Mouse (Mus musculus): ENCODE results near the gene Immp2l. TPM values are rescaled to one million over a fixed set of nuclear protein-coding genes. Genes with fewer than 3 reads are reported as not detected.
A peak's percentile ranks its signal among the peaks of the same experiment; 100 is the strongest.

The Immp2l gene
- polyA plus RNA-seq, 1 experiment from 2014 or later = 10.7 TPM

DNA sequence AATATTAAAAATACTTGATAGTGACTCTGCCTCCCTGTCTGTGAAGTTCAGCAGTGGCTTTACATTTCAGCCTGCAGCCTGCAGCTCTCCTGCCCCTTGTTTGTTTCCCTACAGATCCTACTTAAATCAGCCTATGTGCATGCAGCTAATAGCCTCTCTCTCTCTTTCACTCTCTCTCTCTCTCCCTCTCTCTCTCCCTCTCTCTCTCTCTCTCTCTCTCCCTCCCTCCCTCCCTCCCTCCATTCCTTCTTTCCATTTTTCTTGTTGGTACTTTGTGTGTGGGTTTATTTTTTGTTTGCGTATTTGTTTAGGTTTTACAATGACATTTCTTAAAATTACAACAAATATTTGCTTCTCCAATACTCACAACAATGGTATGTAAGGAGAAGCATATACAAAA is 462.4 kb downstream of the Immp2l start, which contains the start of gene Lrrn3:
Lrrn3 (minus strand) TSS at position 101 of the 400 bp plus-strand sequence.
- Histone ChIP-seq H3K36me3 (replicated peaks) (no peaks in the 10 kb centered on the region), H3K9me3 (no peaks in the 10 kb centered on the region), H3K27me3 (replicated peaks; ENCODE audit: low read depth, poor library complexity, severe bottlenecking) (no peaks in the 10 kb centered on the region), H3K27ac (replicated peaks) (peak within 1 kb of the TSS; percentile 81), H3K4me1 (peaks cover 35% of the 10 kb centered on the region), H3K4me3 (peak within 1 kb of the TSS; percentile 49)
- DNase-seq (ENCODE audit: low spot score) = no peak
- 91% methylated on average over 1 of the region's 1 CpGs for WGBS

DNA sequence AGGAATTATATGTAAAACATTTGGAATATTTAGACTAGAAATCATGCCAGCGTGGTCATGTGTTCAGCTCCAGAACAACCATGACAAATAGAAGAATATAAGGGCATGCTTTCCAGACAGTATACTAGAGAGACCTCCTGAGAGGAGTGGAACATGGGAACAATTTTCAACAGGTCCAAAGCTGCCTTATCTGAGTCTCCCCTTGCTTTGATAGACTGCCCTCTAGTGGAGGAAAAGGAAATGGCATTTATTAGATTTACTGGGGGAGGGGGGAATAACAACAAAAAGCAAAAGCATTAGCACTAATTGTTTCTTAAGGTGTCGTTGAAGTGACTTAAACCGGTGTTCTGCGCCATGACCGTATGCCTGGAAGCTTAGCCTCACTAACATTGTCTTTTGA is 463.1 kb downstream of the Immp2l start:
- Histone ChIP-seq H3K27me3 (replicated peaks; ENCODE audit: low read depth, poor library complexity, severe bottlenecking) (no peaks in the 10 kb centered on the region), H3K27ac (replicated peaks) (no peak overlapping the region), H3K4me1 (peaks cover 35% of the 10 kb centered on the region), H3K4me3 (no peak overlapping the region), H3K36me3 (replicated peaks) (no peaks in the 10 kb centered on the region), H3K9me3 (no peaks in the 10 kb centered on the region)
- no peak for DNase-seq (ENCODE audit: low spot score)
- WGBS = 32% methylated on average over 5 of the region's 5 CpGs

DNA sequence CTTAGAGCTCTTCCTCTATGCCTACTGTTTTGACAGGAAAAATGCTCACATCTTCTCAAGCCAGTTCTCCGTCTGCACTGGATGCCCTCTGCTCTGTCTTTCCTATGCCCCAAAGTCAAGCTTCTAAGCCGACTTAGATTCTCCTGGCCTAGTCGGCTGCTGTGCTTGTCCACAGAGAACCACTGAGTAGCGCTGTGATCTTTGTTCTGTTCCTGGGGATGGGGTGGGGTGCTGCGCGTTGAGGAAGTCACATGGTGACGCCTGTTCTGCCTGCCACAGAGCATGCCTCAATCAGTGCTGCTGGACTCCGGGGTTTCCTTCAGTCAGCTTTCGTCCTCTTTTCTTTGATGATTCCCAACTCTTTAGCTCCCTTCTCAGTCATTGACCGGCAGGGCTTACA is 470.7 kb downstream of the Immp2l start:
- Histone ChIP-seq H3K4me3 (no peak overlapping the region), H3K9me3 (no peaks in the 10 kb centered on the region), H3K27ac (replicated peaks) (no peak overlapping the region), H3K4me1 (peaks cover 6% of the 10 kb centered on the region; the same call in 1 of the 2 replicates), H3K36me3 (replicated peaks) (no peaks in the 10 kb centered on the region), H3K27me3 (replicated peaks; ENCODE audit: low read depth, poor library complexity, severe bottlenecking) (no peaks in the 10 kb centered on the region)
- DNase-seq (ENCODE audit: low spot score) = peak; percentile 40
- whole genome bisulfite sequencing = 41% methylated on average over 10 of the region's 10 CpGs

DNA sequence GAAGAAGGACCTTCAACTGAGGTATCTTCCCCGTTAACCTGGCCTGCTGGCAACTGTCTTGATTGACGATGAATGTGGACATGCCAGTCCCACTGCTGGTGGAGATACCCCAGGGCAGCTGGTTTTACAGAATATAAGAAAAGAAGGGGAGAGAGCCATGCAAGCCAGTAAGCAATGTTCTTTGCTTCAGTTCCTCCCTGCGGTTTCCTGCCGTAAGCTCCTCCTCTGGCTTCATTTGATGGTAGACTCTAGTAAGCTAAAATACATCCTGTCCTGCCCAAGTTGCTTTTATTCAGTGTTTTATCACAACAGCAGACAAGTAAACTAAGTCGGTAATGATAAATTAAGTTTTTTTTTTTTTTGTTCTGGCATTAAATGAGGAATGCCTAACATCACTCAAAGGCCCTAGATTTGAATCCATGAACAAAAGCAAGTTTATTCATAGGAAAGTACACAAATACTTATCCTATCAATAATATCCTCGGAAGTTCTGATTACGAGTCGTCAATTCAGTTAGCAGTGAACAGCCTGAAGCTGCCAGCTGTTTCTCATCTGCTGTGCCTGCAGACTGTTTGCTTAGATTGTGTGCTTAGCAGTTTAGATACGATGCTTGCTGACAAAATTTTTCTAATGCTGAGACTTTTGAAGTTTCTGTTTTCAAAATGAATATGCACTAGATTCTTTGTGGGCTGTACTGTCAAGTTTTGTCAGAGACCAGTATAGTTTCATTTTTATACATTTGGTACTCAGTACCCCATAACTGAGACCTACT is 476.3 kb downstream of the Immp2l start:
- Histone ChIP-seq H3K4me3 (no peak overlapping the region), H3K4me1 (peaks cover 7% of the 10 kb centered on the region; the same call in 1 of the 2 replicates), H3K27ac (replicated peaks) (no peak overlapping the region), H3K27me3 (replicated peaks; ENCODE audit: low read depth, poor library complexity, severe bottlenecking) (no peaks in the 10 kb centered on the region), H3K36me3 (replicated peaks) (no peaks in the 10 kb centered on the region), H3K9me3 (no peaks in the 10 kb centered on the region)
- WGBS = 60% methylated on average over 9 of the region's 9 CpGs
- DNase-seq (ENCODE audit: low spot score) = no peak

DNA sequence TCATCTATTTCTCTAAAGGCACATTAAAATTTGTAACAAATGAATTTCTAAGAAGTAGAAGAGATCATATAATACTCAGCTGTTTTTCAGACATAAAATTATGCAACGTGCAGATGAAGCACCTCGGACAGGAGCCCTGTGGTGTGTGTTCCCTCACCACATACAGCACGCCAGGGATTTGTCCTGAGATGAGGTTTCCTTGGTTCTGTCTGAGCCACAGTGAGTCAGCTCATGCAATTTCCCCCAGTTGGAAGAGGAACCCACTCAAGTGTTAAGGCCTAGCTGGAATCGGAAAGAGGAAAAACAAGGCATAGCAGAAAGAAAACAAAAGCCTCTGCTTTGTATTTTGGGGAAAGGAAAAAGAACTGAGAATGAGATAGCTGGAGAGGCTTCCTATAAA is 484.7 kb downstream of the Immp2l start:
- DNase-seq (ENCODE audit: low spot score) = no peak
- no peaks in the 10 kb centered on the region for H3K4me1 ChIP-seq
- H3K4me3 ChIP-seq = no peak overlapping the region
- 92% methylated on average over 4 of the region's 4 CpGs for WGBS
- H3K36me3 ChIP-seq (replicated peaks) = no peaks in the 10 kb centered on the region
- no peaks in the 10 kb centered on the region for H3K9me3 ChIP-seq
- H3K27ac ChIP-seq (replicated peaks) = no peak overlapping the region
- no peaks in the 10 kb centered on the region for H3K27me3 ChIP-seq (replicated peaks; ENCODE audit: low read depth, poor library complexity, severe bottlenecking)

DNA sequence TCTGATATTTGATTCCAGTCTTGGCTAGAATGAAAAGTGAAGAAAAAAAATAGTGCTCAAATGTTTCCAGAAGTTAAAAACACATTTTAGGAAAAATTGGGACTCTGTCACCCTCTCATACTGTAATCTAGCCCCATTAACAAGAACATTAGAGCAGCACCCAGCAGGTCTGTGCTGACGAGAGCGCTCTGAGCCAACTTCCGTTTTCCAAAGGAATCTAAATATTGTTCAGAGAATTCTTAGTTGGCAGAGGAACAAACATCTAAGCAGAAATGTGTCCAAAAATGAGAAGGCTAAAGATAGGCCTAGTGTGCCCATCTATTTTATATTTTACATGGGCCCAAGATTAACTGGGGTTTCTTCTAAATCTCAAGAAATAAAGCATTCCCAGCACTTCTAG is 486.7 kb downstream of the Immp2l start:
- no peaks in the 10 kb centered on the region for H3K9me3 ChIP-seq
- H3K4me1 ChIP-seq = no peaks in the 10 kb centered on the region
- DNase-seq (ENCODE audit: low spot score) = no peak
- no peak overlapping the region for H3K4me3 ChIP-seq
- no peaks in the 10 kb centered on the region for H3K36me3 ChIP-seq (replicated peaks)
- H3K27ac ChIP-seq (replicated peaks) = no peak overlapping the region
- no peaks in the 10 kb centered on the region for H3K27me3 ChIP-seq (replicated peaks; ENCODE audit: low read depth, poor library complexity, severe bottlenecking)
- 88% methylated on average over 3 of the region's 3 CpGs for WGBS

DNA sequence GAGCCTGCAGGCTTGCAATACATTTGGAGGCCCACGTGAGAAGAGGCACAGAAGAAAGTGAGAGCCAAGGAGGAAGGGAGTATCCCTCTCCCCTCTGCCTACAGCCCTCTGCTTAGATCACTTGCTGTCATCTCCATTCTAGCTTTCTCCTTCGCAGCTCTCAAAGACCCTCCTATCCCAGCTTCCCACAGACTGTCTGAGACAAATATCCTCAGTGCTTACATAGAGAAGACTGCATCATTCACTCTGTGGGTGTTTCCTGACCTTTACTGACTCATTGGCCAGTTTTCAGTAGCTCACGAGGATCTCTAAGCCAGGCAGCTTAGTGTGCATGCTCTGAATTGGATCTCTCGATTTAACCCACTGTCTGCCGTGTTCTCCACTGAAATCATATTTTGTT is 495.0 kb downstream of the Immp2l start:
- Histone ChIP-seq H3K27me3 (replicated peaks; ENCODE audit: low read depth, poor library complexity, severe bottlenecking) (no peaks in the 10 kb centered on the region), H3K27ac (replicated peaks) (no peak overlapping the region), H3K36me3 (replicated peaks) (no peaks in the 10 kb centered on the region), H3K4me1 (no peaks in the 10 kb centered on the region), H3K4me3 (no peak overlapping the region), H3K9me3 (no peaks in the 10 kb centered on the region)
- WGBS = 60% methylated on average over 5 of the region's 5 CpGs
- no peak for DNase-seq (ENCODE audit: low spot score)

DNA sequence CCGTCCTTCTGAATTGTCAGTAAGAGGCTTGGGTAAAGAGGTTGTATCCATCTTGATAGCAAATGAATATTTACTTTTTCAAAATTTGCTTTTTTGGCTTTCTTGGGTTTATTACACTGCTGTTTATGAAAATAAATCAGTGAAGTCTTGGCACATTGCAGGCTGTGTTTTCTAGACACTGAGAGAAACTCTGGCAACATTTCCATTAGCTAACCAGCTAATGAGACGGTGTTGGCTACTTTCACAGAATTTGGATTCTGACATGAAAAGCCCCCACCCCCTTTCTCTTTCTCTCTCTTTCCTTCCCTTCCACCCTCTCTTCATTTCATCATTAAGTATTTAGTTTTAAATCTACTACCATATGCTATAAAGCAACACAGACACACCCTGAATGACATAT is 496.4 kb downstream of the Immp2l start:
- DNase-seq (ENCODE audit: low spot score) = no peak
- Histone ChIP-seq H3K4me1 (no peaks in the 10 kb centered on the region), H3K27me3 (replicated peaks; ENCODE audit: low read depth, poor library complexity, severe bottlenecking) (no peaks in the 10 kb centered on the region), H3K4me3 (no peak overlapping the region), H3K27ac (replicated peaks) (no peak overlapping the region), H3K36me3 (replicated peaks) (no peaks in the 10 kb centered on the region), H3K9me3 (no peaks in the 10 kb centered on the region)
- WGBS = 89% methylated on average over 2 of the region's 2 CpGs

DNA sequence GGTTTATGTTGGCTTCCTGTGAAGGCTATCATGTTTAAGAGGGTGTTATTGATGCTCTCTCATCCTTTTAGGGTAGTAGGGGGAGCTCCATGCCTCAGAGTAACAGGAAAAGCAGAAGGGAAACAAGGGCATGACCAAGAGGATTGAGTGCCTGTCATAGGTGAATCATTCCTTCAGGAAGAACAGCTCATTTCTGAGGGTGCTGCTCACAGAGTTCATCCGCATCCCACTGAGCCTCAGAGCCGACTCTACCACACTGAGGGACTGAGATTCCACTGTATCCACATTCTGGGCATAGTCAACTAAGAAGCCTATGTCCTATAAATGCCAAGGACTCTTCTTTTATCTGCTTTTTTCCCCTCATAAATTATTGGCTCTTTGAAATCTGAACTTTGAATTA is 497.8 kb downstream of the Immp2l start:
- Histone ChIP-seq H3K4me1 (no peaks in the 10 kb centered on the region), H3K36me3 (replicated peaks) (no peaks in the 10 kb centered on the region), H3K4me3 (no peak overlapping the region), H3K27me3 (replicated peaks; ENCODE audit: low read depth, poor library complexity, severe bottlenecking) (no peaks in the 10 kb centered on the region), H3K27ac (replicated peaks) (no peak overlapping the region), H3K9me3 (no peaks in the 10 kb centered on the region)
- DNase-seq (ENCODE audit: low spot score) = no peak
- 82% methylated on average over 2 of the region's 2 CpGs for WGBS

DNA sequence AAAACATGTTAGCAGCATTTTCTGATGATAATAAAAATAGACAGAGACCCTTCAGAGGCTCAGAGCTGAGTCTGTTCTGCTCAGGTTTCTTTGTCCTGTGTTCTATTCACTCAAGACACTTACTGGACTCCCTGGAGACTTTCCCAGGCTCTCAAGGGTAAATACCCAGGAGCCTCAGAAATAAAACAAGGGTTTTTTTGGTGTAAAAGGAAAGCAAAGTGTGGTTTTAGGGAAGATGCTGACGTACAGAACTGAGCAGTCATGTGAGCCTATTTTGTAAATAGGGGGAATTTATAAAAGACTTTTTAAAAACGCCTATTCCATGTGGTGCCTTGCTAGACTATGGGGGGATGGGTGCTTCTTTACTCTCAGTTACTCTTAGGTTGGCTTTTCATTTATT is 502.8 kb downstream of the Immp2l start:
- no peaks in the 10 kb centered on the region for H3K27me3 ChIP-seq (replicated peaks; ENCODE audit: low read depth, poor library complexity, severe bottlenecking)
- no peaks in the 10 kb centered on the region for H3K4me1 ChIP-seq
- DNase-seq (ENCODE audit: low spot score) = no peak
- H3K27ac ChIP-seq (replicated peaks) = no peak overlapping the region
- H3K36me3 ChIP-seq (replicated peaks) = no peaks in the 10 kb centered on the region
- H3K9me3 ChIP-seq = no peaks in the 10 kb centered on the region
- no peak overlapping the region for H3K4me3 ChIP-seq
- WGBS = 53% methylated on average over 2 of the region's 2 CpGs

DNA sequence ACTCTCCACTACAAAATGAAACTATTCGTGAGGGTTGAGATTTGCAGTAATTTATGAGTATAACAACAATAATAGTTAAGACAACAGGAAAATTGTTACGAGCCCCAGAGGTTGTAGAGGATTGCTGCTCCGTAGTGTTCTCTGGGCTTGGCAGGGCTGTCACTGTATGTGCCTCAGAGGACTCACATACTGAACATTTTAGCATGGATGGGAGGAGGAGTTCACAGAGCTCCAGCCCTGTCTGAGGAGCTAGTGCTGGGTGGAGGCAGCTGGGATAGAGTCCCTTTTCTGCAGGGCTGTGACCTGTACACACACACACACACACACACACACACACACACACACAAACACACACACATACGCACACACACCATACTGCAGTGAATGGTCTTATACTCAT is 504.5 kb downstream of the Immp2l start:
- no peaks in the 10 kb centered on the region for H3K36me3 ChIP-seq (replicated peaks)
- H3K27ac ChIP-seq (replicated peaks) = no peak overlapping the region
- no peak overlapping the region for H3K4me3 ChIP-seq
- WGBS = 86% methylated on average over 4 of the region's 4 CpGs
- no peaks in the 10 kb centered on the region for H3K4me1 ChIP-seq
- H3K27me3 ChIP-seq (replicated peaks; ENCODE audit: low read depth, poor library complexity, severe bottlenecking) = no peaks in the 10 kb centered on the region
- no peak for DNase-seq (ENCODE audit: low spot score)
- H3K9me3 ChIP-seq = no peaks in the 10 kb centered on the region

DNA sequence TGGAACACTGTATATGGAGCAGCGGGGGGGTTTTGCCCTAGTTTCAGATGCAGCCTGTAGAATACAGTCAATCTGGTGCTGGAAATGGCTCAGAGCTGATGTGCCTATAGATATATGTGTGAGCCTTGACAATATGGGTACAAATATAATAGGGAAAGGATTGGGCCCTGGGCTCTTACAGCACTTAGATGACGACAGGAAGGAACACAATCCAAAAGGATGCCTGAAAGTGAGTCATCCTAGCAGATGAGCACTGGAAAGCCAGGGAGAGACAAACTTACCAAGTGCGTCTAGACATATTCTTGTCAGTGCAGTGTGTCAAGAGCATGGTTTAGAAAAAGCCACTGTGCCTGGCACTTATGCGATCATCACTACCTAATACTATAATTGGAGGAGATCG is 516.1 kb downstream of the Immp2l start:
- 84% methylated on average over 5 of the region's 5 CpGs for WGBS
- Histone ChIP-seq H3K27me3 (replicated peaks; ENCODE audit: low read depth, poor library complexity, severe bottlenecking) (no peaks in the 10 kb centered on the region), H3K4me3 (no peak overlapping the region), H3K36me3 (replicated peaks) (no peaks in the 10 kb centered on the region), H3K9me3 (no peaks in the 10 kb centered on the region), H3K27ac (replicated peaks) (no peak overlapping the region), H3K4me1 (no peaks in the 10 kb centered on the region)
- no peak for DNase-seq (ENCODE audit: low spot score)

DNA sequence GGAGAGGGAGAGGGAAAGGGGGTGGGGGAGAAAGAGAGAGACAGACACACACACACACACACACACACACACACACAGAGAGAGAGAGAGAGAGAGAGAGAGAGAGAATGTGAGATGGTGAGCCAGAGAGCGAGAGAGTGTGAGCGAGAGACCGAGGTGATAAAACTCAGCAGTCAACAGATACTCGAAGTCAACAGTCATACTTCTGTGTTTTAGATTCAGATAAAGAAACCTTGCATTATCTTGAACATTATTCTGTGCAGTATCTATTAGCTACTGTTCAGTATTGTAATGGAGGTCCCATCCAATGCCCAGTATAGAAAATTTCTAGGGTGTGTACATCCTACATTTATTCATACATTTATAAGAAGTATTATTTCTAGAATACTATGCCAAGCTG is 527.7 kb downstream of the Immp2l start:
- no peak overlapping the region for H3K27ac ChIP-seq (replicated peaks)

More for the DNA sequence above, 527.7 kb downstream of the Immp2l start:
- Histone ChIP-seq H3K36me3 (replicated peaks) (no peaks in the 10 kb centered on the region), H3K4me3 (no peak overlapping the region), H3K4me1 (peaks cover 8% of the 10 kb centered on the region), H3K27me3 (replicated peaks; ENCODE audit: low read depth, poor library complexity, severe bottlenecking) (no peaks in the 10 kb centered on the region), H3K9me3 (no peaks in the 10 kb centered on the region)
- DNase-seq (ENCODE audit: low spot score) = no peak
- WGBS = 93% methylated on average over 4 of the region's 4 CpGs

Measured in embryonic facial prominence, embryonic 10.5 days (tissue).